Comparison of ENCODE assay signal across 8 mouse cellular contexts in the genomic region with DNA sequence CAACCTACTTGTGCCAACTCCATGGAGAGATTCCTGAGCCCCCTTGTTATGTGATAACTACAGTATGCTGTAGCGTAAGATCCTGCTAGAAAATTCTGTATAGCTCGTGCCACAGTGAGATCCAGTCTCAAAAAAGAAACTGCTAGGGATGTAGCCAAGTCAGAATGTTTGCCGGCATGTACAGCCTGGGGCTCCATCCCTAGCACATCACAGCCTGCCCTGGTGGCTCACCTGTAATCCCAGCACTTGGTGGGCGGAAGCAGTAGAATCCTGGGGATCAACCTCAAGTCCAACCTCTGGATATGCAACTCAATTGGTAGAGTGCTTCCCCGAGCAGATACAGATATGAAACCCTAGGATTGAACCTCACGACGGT. TPM values are rescaled to one million over a fixed set of nuclear protein-coding genes. Genes with fewer than 3 reads are reported as not detected.
DNase-seq lines count a peak whose midpoint lies in the region; ATAC-seq and TF ChIP-seq lines count a peak whose summit lies in the region.

No protein-coding gene starts in this region.

- H3K4me2 ChIP-seq in kidney, embryonic 16.5 days (replicated peaks; ENCODE audit: low read depth, low read length): peak overlapping the region; percentile 87
- peak overlapping the region; percentile 87 for H3K4me2 ChIP-seq in hindbrain, embryonic 12.5 days (replicated peaks)
- H3K4me2 ChIP-seq in midbrain, embryonic 13.5 days (replicated peaks): peak overlapping the region; percentile 90

- peak overlapping the region; percentile 100 for H3K27ac ChIP-seq in kidney, embryonic 16.5 days (ENCODE audit: low read length)
- H3K27ac ChIP-seq in bone marrow macrophage, adult 2 months (ENCODE audit: insufficient read depth, low read depth, low read length): peak overlapping the region; percentile 46
- H3K27ac ChIP-seq in hindbrain, embryonic 12.5 days: peak overlapping the region; percentile 98
- H3K27ac ChIP-seq in midbrain, embryonic 13.5 days: peak overlapping the region; percentile 95

- no peak for TF ChIP-seq CTCF in bone marrow macrophage, adult 2 months (IDR thresholded peaks at IDR 0.05; ENCODE audit: low read depth, low read length)

- peak overlapping the region; percentile 94 for H3K4me3 ChIP-seq in kidney, embryonic 16.5 days (ENCODE audit: low read length)
- H3K4me3 ChIP-seq in bone marrow macrophage, adult 2 months (ENCODE audit: insufficient read depth, low read length): peak overlapping the region; percentile 67
- H3K4me3 ChIP-seq in hindbrain, embryonic 12.5 days: peak overlapping the region; percentile 99
- peak overlapping the region; percentile 100 for H3K4me3 ChIP-seq in midbrain, embryonic 13.5 days (replicated peaks)

- DNase-seq in kidney, postnatal 36 days: no peak
- no peak for DNase-seq in retina, embryonic 14.5 days (ENCODE audit: low spot score)
- no peak for DNase-seq in c-Kit-positive CD71-positive TER-119-positive erythroid progenitor cells, embryonic 14.5 days (ENCODE audit: low spot score)
- no peak for DNase-seq in layer of hippocampus, postnatal 36 days

- no peaks in the 10 kb centered on the region for H3K9me3 ChIP-seq in kidney, embryonic 16.5 days (ENCODE audit: low read length)
- H3K9me3 ChIP-seq in hindbrain, embryonic 12.5 days (replicated peaks): no peaks in the 10 kb centered on the region
- no peaks in the 10 kb centered on the region for H3K9me3 ChIP-seq in midbrain, embryonic 13.5 days

- H3K9ac ChIP-seq in kidney, embryonic 16.5 days (replicated peaks; ENCODE audit: low read length): peak overlapping the region; percentile 100
- peak overlapping the region; percentile 99 for H3K9ac ChIP-seq in hindbrain, embryonic 12.5 days
- H3K9ac ChIP-seq in midbrain, embryonic 13.5 days (replicated peaks): peak overlapping the region; percentile 99

- TF ChIP-seq POLR2A in bone marrow macrophage, adult 2 months (IDR thresholded peaks at IDR 0.05; ENCODE audit: borderline replicate concordance, low read depth, low read length): no peak

- 12% methylated on average over 7 of the region's 7 CpGs for WGBS in kidney, embryonic 16.5 days
- WGBS in hindbrain, embryonic 12.5 days: 15% methylated on average over 7 of the region's 7 CpGs
- WGBS in midbrain, embryonic 13.5 days: 19% methylated on average over 7 of the region's 7 CpGs

- peak; percentile 36; the same call in 1 of the 2 replicates for ATAC-seq in kidney, embryonic 16.5 days (ENCODE audit: low FRiP score, low TSS enrichment)
- no peak for ATAC-seq in hindbrain, embryonic 12.5 days (ENCODE audit: low FRiP score)
- no peak for ATAC-seq in midbrain, embryonic 13.5 days

- H3K36me3 ChIP-seq in kidney, embryonic 16.5 days (ENCODE audit: insufficient read depth, low read length): 0 out of 2 replicates have a peak, but pooled peaks cover 4% of the 10 kb centered on the region
- H3K36me3 ChIP-seq in hindbrain, embryonic 12.5 days: no peaks in the 10 kb centered on the region
- H3K36me3 ChIP-seq in midbrain, embryonic 13.5 days: no peaks in the 10 kb centered on the region; the same call in 1 of the 2 replicates

- H3K27me3 ChIP-seq in kidney, embryonic 16.5 days (ENCODE audit: insufficient read depth, low read length): no peaks in the 10 kb centered on the region
- no peaks in the 10 kb centered on the region for H3K27me3 ChIP-seq in hindbrain, embryonic 12.5 days
- peaks cover 4% of the 10 kb centered on the region; the same call in 1 of the 2 replicates for H3K27me3 ChIP-seq in midbrain, embryonic 13.5 days

- peaks cover 33% of the 10 kb centered on the region for H3K4me1 ChIP-seq in kidney, embryonic 16.5 days (ENCODE audit: insufficient read depth, low read length)
- H3K4me1 ChIP-seq in bone marrow macrophage, adult 2 months (ENCODE audit: control insufficient read depth, insufficient read depth, low read length): peaks cover 22% of the 10 kb centered on the region
- peaks cover 27% of the 10 kb centered on the region for H3K4me1 ChIP-seq in hindbrain, embryonic 12.5 days
- H3K4me1 ChIP-seq in midbrain, embryonic 13.5 days (replicated peaks): peaks cover 35% of the 10 kb centered on the region

RNA-seq across cellular contexts. Expression of gene Rac1, which starts 0.5 kb away (rescaled TPM):
- 300 and 435 TPM in 2 replicates for polyA plus RNA-seq in kidney, embryonic 16.5 days (2015; fragmentation: Nextera tagmentation; extraction: Ambion mirVana)
- polyA plus RNA-seq in bone marrow macrophage, adult 2 months (2012; ENCODE audit: insufficient read depth, insufficient read length, missing spikeins): 551 and 587 TPM in 2 replicates
- 411 and 449 TPM in 2 replicates for polyA plus RNA-seq in hindbrain, embryonic 12.5 days (2016; fragmentation: Nextera tagmentation; extraction: Ambion mirVana)
- 334 and 373 TPM in 2 replicates for polyA plus RNA-seq in midbrain, embryonic 13.5 days (2015; fragmentation: Nextera tagmentation; extraction: Ambion mirVana)
- 100 to 1,000 TPM; 408 to 440 TPM for total RNA-seq in layer of hippocampus, postnatal 36 days (2021)

Comparison
In these comparisons a context has a peak if more than half of its experiments do, and no peak if none do; other contexts are left out.
1. H3K27ac ChIP-seq: peak in every context shown above with its lines; median percentile 100 in kidney, embryonic 16.5 days; 98 in hindbrain, embryonic 12.5 days; 95 in midbrain, embryonic 13.5 days; 46 in bone marrow macrophage, adult 2 months.